Mouse (Mus musculus) midbrain, embryonic 13.5 days (tissue): ENCODE measurements at regions not wholly inside any gene's neighbourhood (a gene's known extent, or its start where the extent isn't known, plus 50 kb on each side); places are given as distances from the start of the nearest gene placed in this dataset. TPM values are rescaled to one million over a fixed set of nuclear protein-coding genes. Genes with fewer than 3 reads are reported as not detected.

Source experiments
- ATAC-seq: fragments of 200-750 bp; cut with Nextera tagmentation; 2 replicates; pipeline ENCODE4 v1.8.0; 2017; ENCODE audit warnings: mild to moderate bottlenecking, moderate TSS enrichment, moderate library complexity
- H3K27ac ChIP-seq: fragments of 300-500 bp; sonication (generic); 2 replicates; pipeline ENCODE4 v1.5.1; 2015; ENCODE audit warnings: inconsistent platforms, mild to moderate bottlenecking, moderate library complexity
- H3K27me3 ChIP-seq: fragments of 300-500 bp; sonication (generic); 2 replicates; pipeline ENCODE4 v1.6.1; 2015; ENCODE audit warnings: mild to moderate bottlenecking, inconsistent platforms
- H3K36me3 ChIP-seq: fragments of 300-500 bp; sonication (generic); 2 replicates; pipeline ENCODE4 v1.6.1; 2015; ENCODE audit warnings: mild to moderate bottlenecking, inconsistent platforms
- H3K4me1 ChIP-seq: fragments of 300-500 bp; sonication (generic); replicated peaks from 2 replicates; pipeline ENCODE4 v1.6.1; 2015; ENCODE audit warnings: inconsistent platforms
- H3K4me2 ChIP-seq: fragments of 300-500 bp; sonication (generic); replicated peaks from 2 replicates; pipeline ENCODE4 v1.6.1; 2015; ENCODE audit warnings: moderate library complexity, mild to moderate bottlenecking, inconsistent platforms
- H3K4me3 ChIP-seq: fragments of 300-500 bp; sonication (generic); replicated peaks from 2 replicates; pipeline ENCODE4 v1.5.1; 2015; ENCODE audit warnings: mild to moderate bottlenecking, inconsistent platforms
- H3K9ac ChIP-seq: fragments of 300-500 bp; sonication (generic); replicated peaks from 2 replicates; pipeline ENCODE4 v1.6.1; 2015; ENCODE audit warnings: mild to moderate bottlenecking, inconsistent platforms
- H3K9me3 ChIP-seq: fragments of 300-500 bp; sonication (generic); 2 replicates; pipeline ENCODE4 v1.6.1; 2016; ENCODE audit warnings: mild to moderate bottlenecking, inconsistent platforms
- WGBS: fragments of 180-500 bp; shearing (Covaris S2); methylation state at CpG from one replicate; pipeline ENCODE4 v1.1.7; 2015; 5-methylcytosine and 5-hydroxymethylcytosine counted together
- microRNA-seq: library from miRNA; unstranded; fragments of <30 nt; microRNA quantifications from one replicate; pipeline ENCODE4, GENCODE M21; 2016

DNA sequence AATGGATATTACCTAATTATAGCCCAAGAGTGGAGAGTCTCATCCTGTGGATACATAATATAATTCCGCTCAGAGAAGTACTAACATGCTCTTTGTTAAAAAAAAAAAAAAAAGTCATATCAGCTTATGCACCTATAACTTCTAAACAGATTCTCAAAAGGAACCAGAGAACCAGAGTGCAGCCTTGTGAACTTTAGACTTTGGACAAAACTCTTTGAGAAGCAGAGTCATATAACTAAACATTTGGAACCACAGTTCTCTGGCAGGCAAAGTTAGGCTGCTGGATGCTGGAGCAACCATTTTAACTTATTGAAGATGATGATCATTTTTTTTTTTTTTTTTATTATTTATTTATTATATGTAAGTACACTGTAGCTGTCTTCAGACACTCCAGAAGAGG lies 166.9 kb downstream of the Zfp281 start:
- Histone ChIP-seq H3K4me1 (no peaks in the 10 kb centered on the region), H3K4me2 (no peak overlapping the region), H3K27ac (no peak overlapping the region), H3K9me3 (no peaks in the 10 kb centered on the region), H3K9ac (no peak overlapping the region), H3K4me3 (no peak overlapping the region), H3K27me3 (no peaks in the 10 kb centered on the region), H3K36me3 (no peaks in the 10 kb centered on the region)
- WGBS = 97% methylated on average over 1 of the region's 1 CpGs
- no peak for ATAC-seq

Small RNA genes lying in the stretch of these regions (microRNA-seq; reads per million reads assigned to microRNA genes)
- not detected for gene Gm22132
